Mouse (Mus musculus) hindbrain, embryonic 10.5 days (tissue): ENCODE measurements around the gene Hoxd3. TPM values are rescaled to one million over a fixed set of nuclear protein-coding genes. Genes with fewer than 3 reads are reported as not detected.

Experiments
- DNase-seq: peaks from one replicate; pipeline ENCODE4 v3.0.0-alpha.2; 2017; ENCODE audit warnings: low spot score
- H3K27ac ChIP-seq: fragments of 300-500 bp; sonication (generic); 2 replicates; pipeline ENCODE4 v1.5.1; 2016; ENCODE audit warnings: mild to moderate bottlenecking, moderate library complexity
- H3K27me3 ChIP-seq: fragments of 300-500 bp; sonication (generic); 2 replicates; pipeline ENCODE4 v1.6.1; 2016; ENCODE audit warnings: mild to moderate bottlenecking; ENCODE audit not compliant: poor library complexity, insufficient read depth, severe bottlenecking
- H3K36me3 ChIP-seq: fragments of 300-500 bp; sonication (generic); 2 replicates; pipeline ENCODE4 v1.6.1; 2016; ENCODE audit warnings: mild to moderate bottlenecking, moderate library complexity
- H3K4me1 ChIP-seq: fragments of 300-500 bp; sonication (generic); replicated peaks from 2 replicates; pipeline ENCODE4 v1.6.1; 2016; ENCODE audit warnings: mild to moderate bottlenecking
- H3K4me3 ChIP-seq: fragments of 300-500 bp; sonication (generic); 2 replicates; pipeline ENCODE4 v1.5.1; 2016; ENCODE audit warnings: mild to moderate bottlenecking, moderate library complexity
- H3K9me3 ChIP-seq: fragments of 300-500 bp; sonication (generic); 2 replicates; pipeline ENCODE4 v1.6.1; 2016; ENCODE audit warnings: mild to moderate bottlenecking, moderate library complexity
- WGBS: fragments of 180-500 bp; shearing (Covaris S2); methylation state at CpG from one replicate; pipeline ENCODE4 v1.1.7; 2016; 5-methylcytosine and 5-hydroxymethylcytosine counted together
- polyA plus RNA-seq: library from polyadenylated mRNA; unstranded; fragments of >200 nt; fragmentation: Nextera tagmentation; extraction: Ambion mirVana; gene quantifications from 2 replicates; pipeline ENCODE4 v1.2.1, GENCODE M21; 2016

Hoxd3 gene
- polyA plus RNA-seq, 1 experiment from 2014 or later: 55.9 TPM

- Histone ChIP-seq H3K4me3 (0 out of 2 replicates have a peak overlapping the region, but pooled peaks have one; percentile 29), H3K27me3 (peaks cover 100% of the 10 kb centered on the region), H3K36me3 (no peaks in the 10 kb centered on the region), H3K4me1 (peaks cover 17% of the 10 kb centered on the region), H3K27ac (no peak overlapping the region), H3K9me3 (no peaks in the 10 kb centered on the region)
- WGBS: 5% methylated on average over 35 of the region's 35 CpGs
- DNase-seq: peak; percentile 55
Measured at GRCm38 (mm10) chr2:74691995-74692807, 19.5 kb upstream of the Hoxd3 start.

GRCm38 (mm10) chr2:74692808-74693431, 18.8 kb upstream of the Hoxd3 start:
- Histone ChIP-seq H3K36me3 (no peaks in the 10 kb centered on the region), H3K27ac (no peak overlapping the region), H3K9me3 (no peaks in the 10 kb centered on the region), H3K27me3 (peaks cover 100% of the 10 kb centered on the region), H3K4me1 (peaks cover 23% of the 10 kb centered on the region), H3K4me3 (no peak overlapping the region)
- peak; percentile 56 for DNase-seq
- WGBS: 1% methylated on average over 20 of the region's 20 CpGs

GRCm38 (mm10) chr2:74693432-74693827, 18.3 kb upstream of the Hoxd3 start:
- no peak overlapping the region for H3K4me3 ChIP-seq
- H3K9me3 ChIP-seq: no peaks in the 10 kb centered on the region
- DNase-seq: no peak
- no peaks in the 10 kb centered on the region for H3K36me3 ChIP-seq
- H3K27me3 ChIP-seq: peaks cover 100% of the 10 kb centered on the region
- peaks cover 28% of the 10 kb centered on the region for H3K4me1 ChIP-seq
- WGBS: 7% methylated on average over 4 of the region's 4 CpGs
- H3K27ac ChIP-seq: no peak overlapping the region

GRCm38 (mm10) chr2:74694066-74694465, 17.7 kb upstream of the Hoxd3 start:
- Histone ChIP-seq H3K27ac (no peak overlapping the region), H3K4me1 (peaks cover 32% of the 10 kb centered on the region), H3K9me3 (no peaks in the 10 kb centered on the region), H3K27me3 (peaks cover 100% of the 10 kb centered on the region), H3K4me3 (no peak overlapping the region), H3K36me3 (no peaks in the 10 kb centered on the region)
- peak; percentile 56 for DNase-seq
- 2% methylated on average over 16 of the region's 16 CpGs for WGBS

- H3K4me1 ChIP-seq: peaks cover 32% of the 10 kb centered on the region
- no peak overlapping the region for H3K4me3 ChIP-seq
- no peaks in the 10 kb centered on the region for H3K9me3 ChIP-seq
- H3K27me3 ChIP-seq: peaks cover 100% of the 10 kb centered on the region
- DNase-seq: no peak
- no peaks in the 10 kb centered on the region for H3K36me3 ChIP-seq
- no peak overlapping the region for H3K27ac ChIP-seq
- WGBS: 5% methylated on average over 1 of the region's 1 CpGs
Measured at GRCm38 (mm10) chr2:74695383-74695782, 16.3 kb upstream of the Hoxd3 start.

- 3% methylated on average over 7 of the region's 7 CpGs for WGBS
- Histone ChIP-seq H3K4me3 (no peak overlapping the region), H3K27ac (no peak overlapping the region), H3K27me3 (peaks cover 100% of the 10 kb centered on the region), H3K36me3 (no peaks in the 10 kb centered on the region), H3K4me1 (peaks cover 34% of the 10 kb centered on the region), H3K9me3 (no peaks in the 10 kb centered on the region)
- no peak for DNase-seq
Measured at GRCm38 (mm10) chr2:74695813-74696430, 15.8 kb upstream of the Hoxd3 start.

GRCm38 (mm10) chr2:74696442-74697335, 15.0 kb upstream of the Hoxd3 start:
- no peak overlapping the region for H3K27ac ChIP-seq
- no peaks in the 10 kb centered on the region for H3K36me3 ChIP-seq
- DNase-seq: peak; percentile 57
- no peaks in the 10 kb centered on the region for H3K9me3 ChIP-seq
- peaks cover 100% of the 10 kb centered on the region for H3K27me3 ChIP-seq
- H3K4me1 ChIP-seq: peaks cover 27% of the 10 kb centered on the region
- under 1% methylated on average over 34 of the region's 34 CpGs for WGBS
- no peak overlapping the region for H3K4me3 ChIP-seq

GRCm38 (mm10) chr2:74697567-74698121, 14.1 kb upstream of the Hoxd3 start, which contains the start of gene Hoxd9:
Gene Hoxd9 (plus strand): TSS chr2:74697727.
- Histone ChIP-seq H3K4me1 (peaks cover 20% of the 10 kb centered on the region), H3K27me3 (peaks cover 100% of the 10 kb centered on the region), H3K9me3 (no peaks in the 10 kb centered on the region), H3K36me3 (no peaks in the 10 kb centered on the region), H3K4me3 (peak within 1 kb of the TSS; percentile 39), H3K27ac (no peak within 1 kb of the TSS)
- peak; percentile 76 for DNase-seq
- WGBS: under 1% methylated on average over 43 of the region's 43 CpGs

GRCm38 (mm10) chr2:74698201-74699052, 13.3 kb upstream of the Hoxd3 start:
- Histone ChIP-seq H3K36me3 (no peaks in the 10 kb centered on the region), H3K4me3 (peak overlapping the region; percentile 39), H3K9me3 (no peaks in the 10 kb centered on the region), H3K27ac (no peak overlapping the region), H3K4me1 (peaks cover 17% of the 10 kb centered on the region), H3K27me3 (peaks cover 100% of the 10 kb centered on the region)
- DNase-seq: peak; percentile 74
- WGBS: under 1% methylated on average over 86 of the region's 86 CpGs

GRCm38 (mm10) chr2:74699053-74699430, 12.7 kb upstream of the Hoxd3 start:
- DNase-seq: peak; percentile 48
- peaks cover 17% of the 10 kb centered on the region for H3K4me1 ChIP-seq
- H3K36me3 ChIP-seq: no peaks in the 10 kb centered on the region
- H3K27me3 ChIP-seq: peaks cover 100% of the 10 kb centered on the region
- no peak overlapping the region for H3K27ac ChIP-seq
- no peak overlapping the region for H3K4me3 ChIP-seq
- no peaks in the 10 kb centered on the region for H3K9me3 ChIP-seq
- under 1% methylated on average over 17 of the region's 17 CpGs for WGBS

- Histone ChIP-seq H3K4me3 (no peak overlapping the region), H3K9me3 (no peaks in the 10 kb centered on the region), H3K4me1 (peaks cover 22% of the 10 kb centered on the region), H3K27me3 (peaks cover 100% of the 10 kb centered on the region), H3K27ac (no peak overlapping the region), H3K36me3 (no peaks in the 10 kb centered on the region)
- 2% methylated on average over 23 of the region's 23 CpGs for WGBS
- peak; percentile 41 for DNase-seq
Measured at GRCm38 (mm10) chr2:74699664-74700545, 11.8 kb upstream of the Hoxd3 start.
